Mouse (Mus musculus) CD4-positive, CD25-positive, alpha-beta regulatory T cell, adult 2 months (primary cell): ENCODE measurements around the gene Zfp992.
"Not testable (repeated sequence)": the region's sequence is repeated elsewhere in the genome, so short reads cannot be mapped to it uniquely, and the experiment has no call there.

Experiments
- DNase-seq: peaks from one replicate; pipeline ENCODE4 v3.0.0-alpha.2; 2012; ENCODE audit warnings: low read depth, low spot score

Zfp992 gene

GRCm38 (mm10) chr4:146474716-146475676, 26.2 kb downstream of the Zfp992 start:
- DNase-seq = not testable (repeated sequence)

- not testable (repeated sequence) for DNase-seq
Observed at GRCm38 (mm10) chr4:146476260-146476659, 27.4 kb downstream of the Zfp992 start.

- DNase-seq = not testable (repeated sequence)
Observed at GRCm38 (mm10) chr4:146476959-146477358, 28.1 kb downstream of the Zfp992 start.

GRCm38 (mm10) chr4:146480376-146481096, 31.7 kb downstream of the Zfp992 start:
- not testable (repeated sequence) for DNase-seq

- DNase-seq = not testable (repeated sequence)
Observed at GRCm38 (mm10) chr4:146482546-146482945, 33.7 kb downstream of the Zfp992 start.

- not testable (repeated sequence) for DNase-seq
Observed at GRCm38 (mm10) chr4:146483571-146484280, 34.9 kb downstream of the Zfp992 start.

- not testable (repeated sequence) for DNase-seq
Observed at GRCm38 (mm10) chr4:146484676-146485075, 35.9 kb downstream of the Zfp992 start.

GRCm38 (mm10) chr4:146485183-146485939, 36.5 kb downstream of the Zfp992 start:
- not testable (repeated sequence) for DNase-seq

- not testable (repeated sequence) for DNase-seq
Observed at GRCm38 (mm10) chr4:146486753-146487152, 37.9 kb downstream of the Zfp992 start.

GRCm38 (mm10) chr4:146489196-146489595, 40.4 kb downstream of the Zfp992 start:
- not testable (repeated sequence) for DNase-seq

- not testable (repeated sequence) for DNase-seq
Observed at GRCm38 (mm10) chr4:146491993-146492392, 43.2 kb downstream of the Zfp992 start.

GRCm38 (mm10) chr4:146492439-146492838, 43.6 kb downstream of the Zfp992 start:
- DNase-seq = no peak

GRCm38 (mm10) chr4:146492851-146493250, 44.0 kb downstream of the Zfp992 start:
- no peak for DNase-seq

GRCm38 (mm10) chr4:146493319-146493907, 44.6 kb downstream of the Zfp992 start:
- DNase-seq = not testable (repeated sequence)

- DNase-seq = no peak
Observed at GRCm38 (mm10) chr4:146494980-146495379, 46.2 kb downstream of the Zfp992 start.

GRCm38 (mm10) chr4:146497695-146498275, 49.0 kb downstream of the Zfp992 start:
- not testable (repeated sequence) for DNase-seq

- not testable (repeated sequence) for DNase-seq
Observed at GRCm38 (mm10) chr4:146501727-146502126, 52.9 kb downstream of the Zfp992 start, which contains the start of gene Zfp981. TSS of gene Zfp981 (plus strand) at chr4:146502027.

GRCm38 (mm10) chr4:146509029-146509428, 60.2 kb downstream of the Zfp992 start:
- not testable (repeated sequence) for DNase-seq

- not testable (repeated sequence) for DNase-seq
Observed at GRCm38 (mm10) chr4:146511871-146512270, 63.0 kb downstream of the Zfp992 start.

GRCm38 (mm10) chr4:146516474-146516873, 67.7 kb downstream of the Zfp992 start:
- no peak for DNase-seq
